Mouse (Mus musculus): Measurements from ENCODE around the gene Psmd4. TPM values are rescaled to one million over a fixed set of nuclear protein-coding genes. Genes with fewer than 3 reads are reported as not detected.

Psmd4 gene
- polyA plus RNA-seq (2012; ENCODE audit: low replicate concordance), result 48.7 and 63.1 TPM in 2 replicates

DNA sequence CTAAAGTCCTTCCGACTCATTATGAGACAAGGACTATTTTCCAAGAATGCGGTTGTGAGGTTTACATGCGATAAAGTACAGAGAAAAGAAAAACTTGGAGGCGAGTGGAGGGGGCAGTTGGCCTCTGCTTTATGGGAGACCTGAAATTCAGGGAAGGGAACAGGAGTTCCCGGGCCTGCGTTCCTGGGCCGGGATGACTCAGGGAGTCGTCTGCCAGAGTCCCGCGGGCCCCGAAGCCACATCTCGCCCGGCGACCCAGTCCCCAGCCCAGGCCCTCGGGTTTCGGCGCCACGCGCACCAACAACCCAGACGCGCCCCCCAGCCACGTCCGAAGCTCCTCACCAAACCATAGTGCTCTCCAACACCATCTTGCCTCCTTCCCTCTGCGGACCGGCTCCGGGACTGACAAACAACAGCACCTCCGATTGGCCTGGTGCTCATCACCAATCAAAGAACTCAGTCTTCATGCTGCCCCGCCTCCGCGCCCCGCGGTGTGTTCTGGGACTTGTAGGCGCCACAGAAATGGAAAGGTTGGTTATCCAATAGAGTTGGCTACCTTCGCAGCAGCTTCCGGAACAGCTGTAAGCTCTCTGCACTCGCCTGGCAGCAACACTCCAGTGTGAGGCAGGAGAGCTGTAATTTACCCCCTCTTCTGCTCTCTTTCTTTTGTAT is at the start of gene Psmd4:
Gene Psmd4 (minus strand): TSS at position 449 of the 672 bp plus-strand sequence.

DNA sequence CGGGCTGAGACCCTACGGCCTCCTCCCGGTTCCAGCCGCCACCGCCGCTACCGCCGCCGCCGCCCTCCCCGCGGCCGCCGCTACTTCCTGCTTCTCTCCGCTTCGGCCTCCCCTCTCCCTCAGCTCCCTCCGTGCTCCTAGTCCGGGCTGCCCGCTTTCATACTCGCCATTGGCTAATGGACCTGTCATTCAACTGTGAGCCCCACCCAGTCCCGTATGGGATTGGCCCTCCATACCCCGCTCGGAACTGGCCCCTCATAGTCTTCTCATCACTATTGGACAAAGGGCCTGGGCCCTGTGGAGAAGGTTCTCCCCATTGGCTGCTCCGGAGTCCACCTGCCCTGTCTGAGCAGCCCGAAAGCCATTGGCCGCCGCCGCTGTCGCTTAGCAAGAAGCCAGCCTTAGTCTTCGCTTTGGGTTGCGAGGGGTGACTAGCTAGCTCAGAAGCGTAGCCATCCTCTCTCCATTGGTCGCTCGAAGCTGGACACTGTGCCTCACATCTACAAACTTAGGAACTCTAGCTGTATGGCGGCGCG is 27.0 kb downstream of the Psmd4 start, which contains the start of gene Zfp687:
Gene Zfp687 (minus strand): TSS at position 112 of the 536 bp plus-strand sequence.

Other genes starting within 250 kb of the Psmd4 start
- 89.9 and 128 TPM in 2 replicates for gene Pogz, start 205.0 kb downstream of the Psmd4 start, polyA plus RNA-seq (2012; ENCODE audit: low replicate concordance)
- gene Psmb4, start 155.7 kb downstream of the Psmd4 start, polyA plus RNA-seq (2012; ENCODE audit: low replicate concordance), result 227 and 271 TPM in 2 replicates
- 5.0 and 35.4 TPM in 2 replicates for gene Selenbp1, start 109.6 kb downstream of the Psmd4 start, polyA plus RNA-seq (2012; ENCODE audit: low replicate concordance)
- gene Rfx5, start 88.5 kb downstream of the Psmd4 start, polyA plus RNA-seq (2012; ENCODE audit: low replicate concordance), result 9.7 and 9.8 TPM in 2 replicates
- 7.6 and 7.7 TPM in 2 replicates for gene Pi4kb, start 67.9 kb downstream of the Psmd4 start, polyA plus RNA-seq (2012; ENCODE audit: low replicate concordance)
- 17.4 and 30.5 TPM in 2 replicates for gene Zfp687, start 27.2 kb downstream of the Psmd4 start, polyA plus RNA-seq (2012; ENCODE audit: low replicate concordance)
- gene Pip5k1a, start 64.3 kb upstream of the Psmd4 start, polyA plus RNA-seq (2012; ENCODE audit: low replicate concordance), result 10.1 and 25.6 TPM in 2 replicates
- gene Vps72, start 68.4 kb upstream of the Psmd4 start, polyA plus RNA-seq (2012; ENCODE audit: low replicate concordance), result 177 and 301 TPM in 2 replicates
- 0.28 TPM in 1 of 2 replicates, not detected in the other for gene Tmod4, start 81.9 kb upstream of the Psmd4 start, polyA plus RNA-seq (2012; ENCODE audit: low replicate concordance)
- 2.5 and 4.8 TPM in 2 replicates for gene Scnm1, start 91.4 kb upstream of the Psmd4 start, polyA plus RNA-seq (2012; ENCODE audit: low replicate concordance)
- 3.9 and 5.0 TPM in 2 replicates for gene Lysmd1, start 91.5 kb upstream of the Psmd4 start, polyA plus RNA-seq (2012; ENCODE audit: low replicate concordance)
- gene Tnfaip8l2, start 99.7 kb upstream of the Psmd4 start, polyA plus RNA-seq (2012; ENCODE audit: low replicate concordance), result 2.8 and 9.0 TPM in 2 replicates
- 0.63 and 0.71 TPM in 2 replicates for gene Sema6c, start 117.8 kb upstream of the Psmd4 start, polyA plus RNA-seq (2012; ENCODE audit: low replicate concordance)
- 2.4 and 7.3 TPM in 2 replicates for gene Gabpb2, start 175.3 kb upstream of the Psmd4 start, polyA plus RNA-seq (2012; ENCODE audit: low replicate concordance)
- 252 and 331 TPM in 2 replicates for gene Cdc42se1, start 186.1 kb upstream of the Psmd4 start, polyA plus RNA-seq (2012; ENCODE audit: low replicate concordance)
- 3.0 and 11.4 TPM in 2 replicates for gene Mllt11, start 189.6 kb upstream of the Psmd4 start, polyA plus RNA-seq (2012; ENCODE audit: low replicate concordance)
- gene Gm128, start 199.0 kb upstream of the Psmd4 start, polyA plus RNA-seq (2012; ENCODE audit: low replicate concordance), result 0.46 and 0.96 TPM in 2 replicates
- not detected in 2 replicates for gene Bnipl, start 208.6 kb upstream of the Psmd4 start, polyA plus RNA-seq (2012; ENCODE audit: low replicate concordance)
- gene Mindy1, start 238.7 kb upstream of the Psmd4 start, polyA plus RNA-seq (2012; ENCODE audit: low replicate concordance), result 120 and 126 TPM in 2 replicates
- gene Prune1, start 239.5 kb upstream of the Psmd4 start, polyA plus RNA-seq (2012; ENCODE audit: low replicate concordance), result 1.3 and 3.3 TPM in 2 replicates

Measured in leukemia stem cell, adult 10-12 weeks (primary cell).